Mouse (Mus musculus) erythroblast, embryonic 14.5 days (primary cell): Measurements from ENCODE around the gene Limk2.

Experiments used
- GATA1 ChIP-seq: IDR thresholded peaks from 2 replicates; pipeline ENCODE4 v1.6.1; 2012; ENCODE audit warnings: low read length, inconsistent platforms, mixed read lengths
- TAL1 ChIP-seq: IDR thresholded peaks from 3 replicates; pipeline ENCODE4 v1.6.1; 2012; ENCODE audit warnings: low read length, inconsistent platforms, mixed read lengths

- no peak for TF ChIP-seq GATA1
- TF ChIP-seq TAL1: no peak
Observed at GRCm38 (mm10) chr11:3456354-3456753, 47.4 kb upstream of the Limk2 start.
